Mouse (Mus musculus): ENCODE measurements around the gene Timm22. TPM values are rescaled to one million over a fixed set of nuclear protein-coding genes. Genes with fewer than 3 reads are reported as not detected.

The Timm22 gene
- polyA plus RNA-seq, 1 experiment from 2014 or later = 113 TPM

DNA sequence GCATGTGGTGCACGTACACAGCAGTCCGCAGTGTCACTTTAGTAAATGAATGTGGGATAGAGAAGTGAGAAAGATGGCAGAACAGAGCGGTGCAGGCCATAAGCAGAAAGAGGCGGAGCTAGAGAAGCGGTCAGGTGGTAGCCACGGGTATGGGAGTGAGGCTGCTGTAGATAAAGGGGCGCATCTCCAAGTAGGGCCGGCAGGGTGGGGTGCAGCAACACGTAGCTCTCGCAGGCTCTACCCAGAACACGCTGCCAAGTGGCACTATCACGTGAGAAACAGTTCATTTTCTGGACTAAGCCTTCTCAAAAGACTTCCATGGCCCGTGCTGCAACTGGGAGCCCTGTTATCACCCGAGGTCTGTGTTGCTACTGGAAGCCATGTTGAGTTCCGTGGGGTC lies 40.0 kb upstream of the Timm22 start:
- Histone ChIP-seq H3K4me1 (ENCODE audit: control insufficient read depth, insufficient read depth, low read length) (peaks cover 17% of the 10 kb centered on the region), H3K9me3 (ENCODE audit: control insufficient read depth, low read length) (no peaks in the 10 kb centered on the region), H3K27ac (ENCODE audit: low read depth, low read length) (no peak overlapping the region), H3K9ac (ENCODE audit: low read depth, low read length) (no peak overlapping the region), H3K4me3 (ENCODE audit: low read length) (no peak overlapping the region), H3K4me2 (replicated peaks; ENCODE audit: low read depth, low read length) (no peak overlapping the region), H3K36me3 (ENCODE audit: control insufficient read depth, insufficient read depth, low read length) (no peaks in the 10 kb centered on the region), H3K27me3 (ENCODE audit: control insufficient read depth, insufficient read depth, low read length) (no peaks in the 10 kb centered on the region)
- 92% methylated on average over 15 of the region's 15 CpGs for WGBS
- ATAC-seq (ENCODE audit: low FRiP score, low TSS enrichment) = no peak

- no peak overlapping the region for H3K4me2 ChIP-seq (replicated peaks; ENCODE audit: low read depth, low read length)
- ATAC-seq (ENCODE audit: low FRiP score, low TSS enrichment) = no peak
- H3K9ac ChIP-seq (ENCODE audit: low read depth, low read length) = no peak overlapping the region
- H3K27ac ChIP-seq (ENCODE audit: low read depth, low read length) = no peak overlapping the region
- no peaks in the 10 kb centered on the region for H3K36me3 ChIP-seq (ENCODE audit: control insufficient read depth, insufficient read depth, low read length)
- no peaks in the 10 kb centered on the region for H3K9me3 ChIP-seq (ENCODE audit: control insufficient read depth, low read length)
- peaks cover 28% of the 10 kb centered on the region for H3K4me1 ChIP-seq (ENCODE audit: control insufficient read depth, insufficient read depth, low read length)
- H3K27me3 ChIP-seq (ENCODE audit: control insufficient read depth, insufficient read depth, low read length) = no peaks in the 10 kb centered on the region
- no peak overlapping the region for H3K4me3 ChIP-seq (ENCODE audit: low read length)
These were observed 36.3 kb upstream of the Timm22 start for GRCm38 (mm10) chr11:76370491-76370890.

GRCm38 (mm10) chr11:76372120-76372519 lies 34.6 kb upstream of the Timm22 start:
- Histone ChIP-seq H3K27ac (ENCODE audit: low read depth, low read length) (no peak overlapping the region), H3K9ac (ENCODE audit: low read depth, low read length) (no peak overlapping the region), H3K36me3 (ENCODE audit: control insufficient read depth, insufficient read depth, low read length) (no peaks in the 10 kb centered on the region), H3K27me3 (ENCODE audit: control insufficient read depth, insufficient read depth, low read length) (no peaks in the 10 kb centered on the region), H3K9me3 (ENCODE audit: control insufficient read depth, low read length) (no peaks in the 10 kb centered on the region), H3K4me3 (ENCODE audit: low read length) (no peak overlapping the region), H3K4me1 (ENCODE audit: control insufficient read depth, insufficient read depth, low read length) (peaks cover 36% of the 10 kb centered on the region), H3K4me2 (replicated peaks; ENCODE audit: low read depth, low read length) (no peak overlapping the region)
- ATAC-seq (ENCODE audit: low FRiP score, low TSS enrichment) = no peak
- WGBS = 56% methylated on average over 2 of the region's 2 CpGs

DNA sequence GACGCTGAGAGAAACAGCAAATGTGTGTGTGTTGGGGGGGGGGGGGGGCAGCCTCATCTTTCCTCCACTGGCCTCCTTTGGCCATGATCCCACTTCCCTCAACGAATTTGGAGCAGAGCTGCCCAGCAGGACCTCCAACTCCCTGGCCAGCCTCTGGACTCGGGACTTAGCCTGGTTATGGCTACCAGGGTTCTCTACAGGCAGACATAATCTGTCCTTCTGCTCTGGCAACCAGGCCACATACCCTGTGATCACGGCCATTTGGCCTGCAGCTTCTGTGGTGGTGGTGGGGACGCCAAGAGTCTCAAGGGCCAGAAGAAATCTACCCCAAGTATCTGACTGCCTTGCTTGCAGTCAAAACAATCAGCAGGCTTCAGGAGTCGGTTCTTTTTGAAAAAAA lies 34.2 kb upstream of the Timm22 start:
- peaks cover 36% of the 10 kb centered on the region for H3K4me1 ChIP-seq (ENCODE audit: control insufficient read depth, insufficient read depth, low read length)

GRCm38 (mm10) chr11:76374491-76375185 lies 32.1 kb upstream of the Timm22 start:
- peak overlapping the region; percentile 19; the same call in 1 of the 2 replicates for H3K4me2 ChIP-seq (replicated peaks; ENCODE audit: low read depth, low read length)
- no peaks in the 10 kb centered on the region for H3K27me3 ChIP-seq (ENCODE audit: control insufficient read depth, insufficient read depth, low read length)
- no peak overlapping the region for H3K9ac ChIP-seq (ENCODE audit: low read depth, low read length)
- no peaks in the 10 kb centered on the region for H3K36me3 ChIP-seq (ENCODE audit: control insufficient read depth, insufficient read depth, low read length)
- ATAC-seq (ENCODE audit: low FRiP score, low TSS enrichment) = peak; percentile 93
- WGBS = 23% methylated on average over 17 of the region's 17 CpGs
- peaks cover 37% of the 10 kb centered on the region for H3K4me1 ChIP-seq (ENCODE audit: control insufficient read depth, insufficient read depth, low read length)
- H3K27ac ChIP-seq (ENCODE audit: low read depth, low read length) = peak overlapping the region; percentile 89
- H3K4me3 ChIP-seq (ENCODE audit: low read length) = no peak overlapping the region
- no peaks in the 10 kb centered on the region for H3K9me3 ChIP-seq (ENCODE audit: control insufficient read depth, low read length)

More for the DNA sequence above, 34.2 kb upstream of the Timm22 start:
- Histone ChIP-seq H3K36me3 (ENCODE audit: control insufficient read depth, insufficient read depth, low read length) (no peaks in the 10 kb centered on the region), H3K27me3 (ENCODE audit: control insufficient read depth, insufficient read depth, low read length) (no peaks in the 10 kb centered on the region), H3K4me2 (replicated peaks; ENCODE audit: low read depth, low read length) (no peak overlapping the region), H3K9me3 (ENCODE audit: control insufficient read depth, low read length) (no peaks in the 10 kb centered on the region), H3K4me3 (ENCODE audit: low read length) (no peak overlapping the region), H3K27ac (ENCODE audit: low read depth, low read length) (no peak overlapping the region), H3K9ac (ENCODE audit: low read depth, low read length) (no peak overlapping the region)
- 30% methylated on average over 6 of the region's 6 CpGs for WGBS
- no peak for ATAC-seq (ENCODE audit: low FRiP score, low TSS enrichment)

DNA sequence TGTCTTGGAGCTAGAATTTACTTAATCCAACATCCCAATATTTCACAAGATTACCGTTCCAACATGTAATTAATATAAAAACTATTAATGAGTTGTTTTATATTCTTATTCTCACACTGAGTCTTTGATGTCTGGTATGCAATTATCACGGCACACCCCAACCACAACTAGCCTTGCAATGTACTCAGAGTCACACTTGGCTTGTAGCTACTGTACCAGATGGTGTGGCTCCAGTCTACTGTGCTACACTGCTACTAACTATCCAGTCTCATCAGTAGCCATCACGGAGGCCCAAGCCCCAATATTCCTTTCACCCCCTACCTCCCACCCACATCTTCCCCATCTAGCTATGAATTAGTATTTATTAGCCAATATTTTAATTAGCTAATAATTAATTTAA lies 30.3 kb upstream of the Timm22 start:
- ATAC-seq (ENCODE audit: low FRiP score, low TSS enrichment) = no peak
- no peak overlapping the region for H3K9ac ChIP-seq (ENCODE audit: low read depth, low read length)
- no peaks in the 10 kb centered on the region for H3K27me3 ChIP-seq (ENCODE audit: control insufficient read depth, insufficient read depth, low read length)
- H3K4me3 ChIP-seq (ENCODE audit: low read length) = no peak overlapping the region
- H3K36me3 ChIP-seq (ENCODE audit: control insufficient read depth, insufficient read depth, low read length) = no peaks in the 10 kb centered on the region
- peaks cover 46% of the 10 kb centered on the region for H3K4me1 ChIP-seq (ENCODE audit: control insufficient read depth, insufficient read depth, low read length)
- no peaks in the 10 kb centered on the region for H3K9me3 ChIP-seq (ENCODE audit: control insufficient read depth, low read length)
- no peak overlapping the region for H3K4me2 ChIP-seq (replicated peaks; ENCODE audit: low read depth, low read length)
- H3K27ac ChIP-seq (ENCODE audit: low read depth, low read length) = no peak overlapping the region
- WGBS = 93% methylated on average over 3 of the region's 3 CpGs

DNA sequence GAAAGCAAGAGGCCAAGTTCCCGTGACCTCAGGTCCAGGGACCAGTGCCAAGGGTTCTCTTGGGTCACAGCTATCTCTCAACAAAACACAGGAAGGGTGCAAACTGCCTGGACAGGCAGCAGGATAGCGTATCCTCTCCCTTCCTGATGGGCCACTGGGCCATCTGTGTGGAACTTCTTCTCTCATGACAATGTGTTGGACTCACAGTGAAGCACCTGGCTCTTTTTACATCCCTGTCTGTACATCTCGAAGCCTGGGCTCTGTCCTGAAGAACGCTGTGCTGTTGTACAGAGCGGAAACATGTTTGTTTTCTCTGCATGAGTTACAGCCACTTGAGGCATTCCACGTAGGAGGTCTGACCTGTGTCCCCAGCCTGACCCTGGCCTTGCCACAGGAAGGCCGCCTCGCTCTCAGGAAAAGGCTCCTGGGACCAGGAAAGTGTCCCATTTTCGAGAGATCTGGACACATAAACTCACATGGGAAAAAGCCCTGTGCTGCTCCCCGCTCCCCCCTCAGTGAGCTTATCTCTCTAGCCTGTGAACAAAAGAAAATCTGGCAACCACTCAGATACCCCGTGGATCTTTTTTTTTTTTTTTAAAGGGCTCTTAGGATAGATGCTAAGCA lies 26.7 kb upstream of the Timm22 start:
- peak; percentile 80 for ATAC-seq (ENCODE audit: low FRiP score, low TSS enrichment)
- H3K4me1 ChIP-seq (ENCODE audit: control insufficient read depth, insufficient read depth, low read length) = peaks cover 34% of the 10 kb centered on the region
- H3K4me2 ChIP-seq (replicated peaks; ENCODE audit: low read depth, low read length) = no peak overlapping the region

DNA sequence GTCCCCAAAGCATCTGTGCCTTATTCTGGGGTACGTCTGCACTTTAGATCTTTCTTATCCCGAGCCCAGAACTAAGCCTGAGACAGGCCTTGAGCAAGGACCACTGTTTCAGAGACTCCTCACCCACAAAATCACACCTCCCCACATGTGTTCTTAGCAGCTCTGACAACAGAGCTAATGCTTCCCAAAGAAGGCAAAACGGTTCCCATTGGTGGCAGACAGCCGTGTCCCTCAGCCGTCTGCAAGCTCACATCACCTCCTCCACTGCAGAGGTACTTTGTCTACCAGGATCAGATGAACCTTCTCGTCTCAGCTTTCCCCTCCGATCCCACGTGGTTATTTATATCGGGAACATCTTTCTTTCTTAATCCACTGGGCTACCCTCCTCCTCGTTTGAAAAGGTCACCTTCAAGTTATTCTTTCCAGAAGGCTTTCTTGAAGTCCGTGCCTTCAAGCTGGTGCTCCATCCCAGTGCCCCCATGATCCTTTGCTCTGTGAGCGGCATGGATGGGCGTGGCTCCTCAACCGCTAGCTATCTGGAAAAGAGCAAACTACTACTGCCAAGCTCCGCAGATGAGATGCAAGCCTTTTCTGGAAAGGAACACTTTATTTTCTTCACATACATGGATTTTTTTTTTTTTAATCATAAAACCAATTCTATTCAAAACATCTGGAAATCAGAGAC lies 25.4 kb upstream of the Timm22 start:
- Histone ChIP-seq H3K4me1 (ENCODE audit: control insufficient read depth, insufficient read depth, low read length) (peaks cover 25% of the 10 kb centered on the region), H3K4me3 (ENCODE audit: low read length) (no peak overlapping the region), H3K36me3 (ENCODE audit: control insufficient read depth, insufficient read depth, low read length) (no peaks in the 10 kb centered on the region), H3K4me2 (replicated peaks; ENCODE audit: low read depth, low read length) (no peak overlapping the region), H3K27ac (ENCODE audit: low read depth, low read length) (no peak overlapping the region), H3K27me3 (ENCODE audit: control insufficient read depth, insufficient read depth, low read length) (no peaks in the 10 kb centered on the region), H3K9ac (ENCODE audit: low read depth, low read length) (no peak overlapping the region), H3K9me3 (ENCODE audit: control insufficient read depth, low read length) (no peaks in the 10 kb centered on the region)
- no peak for ATAC-seq (ENCODE audit: low FRiP score, low TSS enrichment)
- 55% methylated on average over 15 of the region's 15 CpGs for WGBS

More for the DNA sequence above, 26.7 kb upstream of the Timm22 start:
- Histone ChIP-seq H3K9ac (ENCODE audit: low read depth, low read length) (no peak overlapping the region), H3K9me3 (ENCODE audit: control insufficient read depth, low read length) (no peaks in the 10 kb centered on the region), H3K4me3 (ENCODE audit: low read length) (no peak overlapping the region), H3K27me3 (ENCODE audit: control insufficient read depth, insufficient read depth, low read length) (no peaks in the 10 kb centered on the region), H3K27ac (ENCODE audit: low read depth, low read length) (peak overlapping the region; percentile 71), H3K36me3 (ENCODE audit: control insufficient read depth, insufficient read depth, low read length) (no peaks in the 10 kb centered on the region)
- WGBS = 13% methylated on average over 11 of the region's 11 CpGs

GRCm38 (mm10) chr11:76382711-76383324 lies 23.9 kb upstream of the Timm22 start:
- H3K36me3 ChIP-seq (ENCODE audit: control insufficient read depth, insufficient read depth, low read length) = no peaks in the 10 kb centered on the region
- no peak overlapping the region for H3K9ac ChIP-seq (ENCODE audit: low read depth, low read length)
- no peak for ATAC-seq (ENCODE audit: low FRiP score, low TSS enrichment)
- no peak overlapping the region for H3K27ac ChIP-seq (ENCODE audit: low read depth, low read length)
- H3K4me2 ChIP-seq (replicated peaks; ENCODE audit: low read depth, low read length) = no peak overlapping the region
- H3K4me3 ChIP-seq (ENCODE audit: low read length) = no peak overlapping the region
- H3K27me3 ChIP-seq (ENCODE audit: control insufficient read depth, insufficient read depth, low read length) = no peaks in the 10 kb centered on the region
- H3K4me1 ChIP-seq (ENCODE audit: control insufficient read depth, insufficient read depth, low read length) = peaks cover 25% of the 10 kb centered on the region
- WGBS = 59% methylated on average over 13 of the region's 13 CpGs
- H3K9me3 ChIP-seq (ENCODE audit: control insufficient read depth, low read length) = no peaks in the 10 kb centered on the region

All from kidney, embryonic 14.5 days (tissue).